Mouse (Mus musculus): Measurements from ENCODE around the gene Kif22. TPM values are rescaled to one million over a fixed set of nuclear protein-coding genes. Genes with fewer than 3 reads are reported as not detected.

The Kif22 gene
- polyA plus RNA-seq, 1 experiment from 2014 or later: 52.9 TPM

- WGBS: 1% methylated on average over 30 of the region's 30 CpGs
- peak; percentile 47 for ATAC-seq
- Histone ChIP-seq H3K36me3 (ENCODE audit: control insufficient read depth, insufficient read depth) (peaks cover 7% of the 10 kb centered on the region), H3K4me2 (ENCODE audit: low read length) (peak overlapping the region; percentile 92), H3K27ac (ENCODE audit: low read length) (peak overlapping the region; percentile 99), H3K4me1 (replicated peaks; ENCODE audit: control insufficient read depth, insufficient read depth, low read length) (peaks cover 55% of the 10 kb centered on the region), H3K27me3 (replicated peaks; ENCODE audit: control insufficient read depth, insufficient read depth, low read length) (no peaks in the 10 kb centered on the region), H3K9ac (replicated peaks; ENCODE audit: low read depth, low read length) (peak overlapping the region; percentile 92), H3K9me3 (ENCODE audit: control insufficient read depth, low read length) (no peaks in the 10 kb centered on the region), H3K4me3 (replicated peaks; ENCODE audit: low read length) (peak overlapping the region; percentile 60)
Measured at GRCm38 (mm10) chr7:127024755-127025555, 17.3 kb downstream of the Kif22 start.

GRCm38 (mm10) chr7:127023896-127024690 lies 18.2 kb downstream of the Kif22 start:
- ATAC-seq: no peak
- 0 out of 2 replicates have a peak overlapping the region, but pooled peaks have one; percentile 4 for H3K27ac ChIP-seq (ENCODE audit: low read length)
- 17% methylated on average over 19 of the region's 19 CpGs for WGBS
- peaks cover 7% of the 10 kb centered on the region for H3K36me3 ChIP-seq (ENCODE audit: control insufficient read depth, insufficient read depth)
- H3K9me3 ChIP-seq (ENCODE audit: control insufficient read depth, low read length): no peaks in the 10 kb centered on the region
- H3K4me2 ChIP-seq (ENCODE audit: low read length): peak overlapping the region; percentile 92
- H3K4me1 ChIP-seq (replicated peaks; ENCODE audit: control insufficient read depth, insufficient read depth, low read length): peaks cover 64% of the 10 kb centered on the region
- peak overlapping the region; percentile 92 for H3K9ac ChIP-seq (replicated peaks; ENCODE audit: low read depth, low read length)
- H3K27me3 ChIP-seq (replicated peaks; ENCODE audit: control insufficient read depth, insufficient read depth, low read length): no peaks in the 10 kb centered on the region
- peak overlapping the region; percentile 60 for H3K4me3 ChIP-seq (replicated peaks; ENCODE audit: low read length)

GRCm38 (mm10) chr7:127023272-127023691 lies 19.0 kb downstream of the Kif22 start:
- peak overlapping the region; percentile 60 for H3K4me3 ChIP-seq (replicated peaks; ENCODE audit: low read length)
- H3K27ac ChIP-seq (ENCODE audit: low read length): no peak overlapping the region
- H3K9ac ChIP-seq (replicated peaks; ENCODE audit: low read depth, low read length): peak overlapping the region; percentile 92
- peaks cover 7% of the 10 kb centered on the region for H3K36me3 ChIP-seq (ENCODE audit: control insufficient read depth, insufficient read depth)
- H3K9me3 ChIP-seq (ENCODE audit: control insufficient read depth, low read length): no peaks in the 10 kb centered on the region
- peaks cover 71% of the 10 kb centered on the region for H3K4me1 ChIP-seq (replicated peaks; ENCODE audit: control insufficient read depth, insufficient read depth, low read length)
- no peak for ATAC-seq
- WGBS: 70% methylated on average over 13 of the region's 13 CpGs
- no peaks in the 10 kb centered on the region for H3K27me3 ChIP-seq (replicated peaks; ENCODE audit: control insufficient read depth, insufficient read depth, low read length)
- peak overlapping the region; percentile 92 for H3K4me2 ChIP-seq (ENCODE audit: low read length)

- WGBS: 74% methylated on average over 7 of the region's 7 CpGs
- Histone ChIP-seq H3K36me3 (ENCODE audit: control insufficient read depth, insufficient read depth) (peaks cover 7% of the 10 kb centered on the region), H3K4me2 (ENCODE audit: low read length) (peak overlapping the region; percentile 92; the same call in 1 of the 2 replicates), H3K9ac (replicated peaks; ENCODE audit: low read depth, low read length) (no peak overlapping the region), H3K4me3 (replicated peaks; ENCODE audit: low read length) (no peak overlapping the region; the same call in 1 of the 2 replicates), H3K27me3 (replicated peaks; ENCODE audit: control insufficient read depth, insufficient read depth, low read length) (no peaks in the 10 kb centered on the region), H3K9me3 (ENCODE audit: control insufficient read depth, low read length) (no peaks in the 10 kb centered on the region), H3K27ac (ENCODE audit: low read length) (no peak overlapping the region), H3K4me1 (replicated peaks; ENCODE audit: control insufficient read depth, insufficient read depth, low read length) (peaks cover 71% of the 10 kb centered on the region)
- no peak for ATAC-seq
Measured at GRCm38 (mm10) chr7:127022528-127023271, 19.6 kb downstream of the Kif22 start.

DNA sequence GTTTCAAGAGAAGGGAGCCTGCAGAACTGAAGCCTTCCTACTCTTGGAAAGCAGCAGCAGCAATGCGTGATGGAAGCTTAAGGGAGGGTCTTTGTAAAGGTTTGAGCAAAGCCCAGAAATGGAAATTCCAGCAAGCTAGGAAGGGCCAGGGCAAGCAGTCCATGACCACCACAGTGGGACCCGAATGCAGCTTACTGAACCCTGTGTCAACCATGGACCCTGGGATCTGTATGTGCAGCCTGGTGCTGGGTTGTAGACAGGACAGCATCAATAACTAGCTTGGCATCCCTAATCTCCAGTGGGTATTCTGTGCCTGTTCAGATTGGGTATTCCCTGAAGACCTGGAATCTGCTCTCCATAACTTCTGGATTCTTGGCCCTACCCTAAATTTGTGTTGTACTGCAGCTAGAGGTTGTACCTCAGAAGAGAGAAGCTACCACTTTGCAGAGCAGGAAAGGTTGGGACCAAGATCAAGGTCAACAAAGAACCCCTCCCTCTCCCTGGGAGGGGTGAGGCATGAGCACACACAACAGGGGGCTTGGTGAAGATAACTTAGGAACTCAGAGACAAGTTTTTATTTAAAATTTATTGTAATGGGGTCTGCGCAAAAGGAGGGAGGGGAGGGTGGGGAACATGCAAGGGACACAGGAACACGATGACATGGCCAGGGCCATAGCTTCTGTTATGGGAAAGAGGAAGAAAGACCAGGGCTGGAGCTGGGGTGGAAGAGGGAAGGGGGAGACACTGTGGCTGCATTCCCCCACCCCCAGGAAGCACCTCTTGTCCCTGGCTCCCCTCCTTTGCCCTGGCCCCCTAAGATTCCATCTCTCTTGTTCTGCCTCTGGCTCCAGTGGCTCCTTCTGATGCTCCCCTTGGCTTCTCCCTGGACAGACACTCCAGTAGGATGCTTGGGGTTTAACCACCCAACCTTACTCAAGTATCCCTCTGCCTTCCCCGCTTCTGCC lies 20.4 kb downstream of the Kif22 start:
- ATAC-seq: no peak
- Histone ChIP-seq H3K27ac (ENCODE audit: low read length) (peak overlapping the region; percentile 70), H3K9me3 (ENCODE audit: control insufficient read depth, low read length) (no peaks in the 10 kb centered on the region), H3K4me2 (ENCODE audit: low read length) (peak overlapping the region; percentile 71), H3K9ac (replicated peaks; ENCODE audit: low read depth, low read length) (peak overlapping the region; percentile 71), H3K36me3 (ENCODE audit: control insufficient read depth, insufficient read depth) (peaks cover 7% of the 10 kb centered on the region), H3K4me1 (replicated peaks; ENCODE audit: control insufficient read depth, insufficient read depth, low read length) (peaks cover 74% of the 10 kb centered on the region), H3K27me3 (replicated peaks; ENCODE audit: control insufficient read depth, insufficient read depth, low read length) (no peaks in the 10 kb centered on the region), H3K4me3 (replicated peaks; ENCODE audit: low read length) (peak overlapping the region; percentile 51)
- 40% methylated on average over 5 of the region's 5 CpGs for WGBS

- ATAC-seq: peak; percentile 21
- H3K9me3 ChIP-seq (ENCODE audit: control insufficient read depth, low read length): no peaks in the 10 kb centered on the region
- H3K27me3 ChIP-seq (replicated peaks; ENCODE audit: control insufficient read depth, insufficient read depth, low read length): no peaks in the 10 kb centered on the region
- H3K9ac ChIP-seq (replicated peaks; ENCODE audit: low read depth, low read length): peak within 1 kb of the TSS; percentile 71
- peak within 1 kb of the TSS; percentile 51 for H3K4me3 ChIP-seq (replicated peaks; ENCODE audit: low read length)
- H3K36me3 ChIP-seq (ENCODE audit: control insufficient read depth, insufficient read depth): peaks cover 7% of the 10 kb centered on the region
- H3K4me2 ChIP-seq (ENCODE audit: low read length): peak within 1 kb of the TSS; percentile 71
- 1% methylated on average over 37 of the region's 37 CpGs for WGBS
- H3K27ac ChIP-seq (ENCODE audit: low read length): peak within 1 kb of the TSS; percentile 70
- peaks cover 76% of the 10 kb centered on the region for H3K4me1 ChIP-seq (replicated peaks; ENCODE audit: control insufficient read depth, insufficient read depth, low read length)
Measured at GRCm38 (mm10) chr7:127020901-127021562, 21.2 kb downstream of the Kif22 start, which contains the start of the genes Gm42742 and Prrt2. Gene Gm42742, minus strand, starts transcription at chr7:127021097. Gene Prrt2, minus strand, starts transcription at chr7:127021211.

- Histone ChIP-seq H3K27me3 (replicated peaks; ENCODE audit: control insufficient read depth, insufficient read depth, low read length) (no peaks in the 10 kb centered on the region), H3K4me2 (ENCODE audit: low read length) (peak overlapping the region; percentile 71), H3K4me3 (replicated peaks; ENCODE audit: low read length) (peak overlapping the region; percentile 51), H3K27ac (ENCODE audit: low read length) (peak overlapping the region; percentile 70), H3K36me3 (ENCODE audit: control insufficient read depth, insufficient read depth) (peaks cover 7% of the 10 kb centered on the region), H3K9me3 (ENCODE audit: control insufficient read depth, low read length) (no peaks in the 10 kb centered on the region), H3K9ac (replicated peaks; ENCODE audit: low read depth, low read length) (peak overlapping the region; percentile 71), H3K4me1 (replicated peaks; ENCODE audit: control insufficient read depth, insufficient read depth, low read length) (peaks cover 81% of the 10 kb centered on the region)
- no peak for ATAC-seq
- WGBS: 17% methylated on average over 5 of the region's 5 CpGs
Measured at GRCm38 (mm10) chr7:127020491-127020890, 21.8 kb downstream of the Kif22 start.

- 51% methylated on average over 3 of the region's 3 CpGs for WGBS
Measured at GRCm38 (mm10) chr7:127020031-127020430, 22.2 kb downstream of the Kif22 start.

More at GRCm38 (mm10) chr7:127020031-127020430, 22.2 kb downstream of the Kif22 start:
- H3K36me3 ChIP-seq (ENCODE audit: control insufficient read depth, insufficient read depth): peaks cover 9% of the 10 kb centered on the region
- no peaks in the 10 kb centered on the region for H3K27me3 ChIP-seq (replicated peaks; ENCODE audit: control insufficient read depth, insufficient read depth, low read length)
- H3K9me3 ChIP-seq (ENCODE audit: control insufficient read depth, low read length): no peaks in the 10 kb centered on the region
- peak overlapping the region; percentile 71 for H3K4me2 ChIP-seq (ENCODE audit: low read length)
- H3K27ac ChIP-seq (ENCODE audit: low read length): no peak overlapping the region
- peak overlapping the region; percentile 51 for H3K4me3 ChIP-seq (replicated peaks; ENCODE audit: low read length)
- peaks cover 83% of the 10 kb centered on the region for H3K4me1 ChIP-seq (replicated peaks; ENCODE audit: control insufficient read depth, insufficient read depth, low read length)
- peak overlapping the region; percentile 71 for H3K9ac ChIP-seq (replicated peaks; ENCODE audit: low read depth, low read length)
- no peak for ATAC-seq

Measured in forebrain, embryonic 16.5 days (tissue).